Mouse (Mus musculus): ENCODE results near the gene Abcb4.
A peak's percentile ranks its signal among the peaks of the same experiment; 100 is the strongest.
"Not testable (repeated sequence)": the region's sequence is repeated elsewhere in the genome, so short reads cannot be mapped to it uniquely, and the experiment has no call there.

Abcb4 gene

DNA sequence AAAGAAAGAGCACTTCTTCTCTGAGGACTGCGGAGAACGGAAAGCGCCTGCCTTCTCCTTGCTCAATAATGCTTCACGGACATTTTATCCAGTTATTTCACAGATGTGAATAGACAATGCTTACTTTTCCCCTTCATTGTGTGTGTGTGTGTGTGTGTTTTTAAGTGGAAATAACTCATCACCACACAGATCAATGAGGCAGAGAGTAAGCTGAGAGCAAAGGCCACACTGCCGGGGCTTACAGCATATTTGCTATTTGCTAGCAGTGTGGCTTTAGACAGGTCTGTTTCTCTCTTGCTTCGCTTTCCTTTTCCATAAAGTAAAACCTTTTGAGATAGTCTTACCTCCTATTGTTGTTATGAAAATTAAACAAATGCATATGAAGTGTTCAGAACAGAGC lies 11.0 kb downstream of the Abcb4 start:
- no peak for DNase-seq (ENCODE audit: low read depth, low spot score)

DNA sequence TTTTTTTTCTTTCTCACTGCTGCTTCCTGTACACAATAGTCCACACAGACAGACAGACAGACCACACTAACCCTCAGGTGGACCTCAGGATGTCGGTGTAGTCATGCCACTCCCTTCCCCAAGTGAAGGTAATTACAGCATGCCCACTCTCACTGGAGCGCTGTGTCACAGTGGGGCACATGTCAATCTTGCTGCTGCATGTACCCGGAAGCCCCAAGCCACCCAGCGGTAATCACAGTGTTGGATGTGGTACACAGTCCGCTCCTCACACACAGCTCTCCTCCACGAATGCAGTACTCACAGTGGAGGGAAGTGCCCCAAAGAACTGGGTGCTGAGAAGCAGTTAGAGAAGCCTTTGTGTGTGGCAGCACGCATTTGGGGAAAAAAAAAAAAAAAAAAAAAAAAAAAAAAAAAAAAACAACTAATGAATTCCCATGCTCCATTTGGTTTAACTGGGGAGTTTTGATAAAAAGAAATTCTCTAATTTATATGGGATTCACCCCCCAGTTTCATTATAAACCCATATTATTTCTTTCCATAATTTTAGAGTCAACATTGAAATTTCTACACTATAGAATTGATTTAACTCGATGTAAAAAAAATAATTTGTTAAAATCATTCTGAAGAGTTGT lies 18.2 kb downstream of the Abcb4 start:
- no peak for DNase-seq (ENCODE audit: low read depth, low spot score)

DNA sequence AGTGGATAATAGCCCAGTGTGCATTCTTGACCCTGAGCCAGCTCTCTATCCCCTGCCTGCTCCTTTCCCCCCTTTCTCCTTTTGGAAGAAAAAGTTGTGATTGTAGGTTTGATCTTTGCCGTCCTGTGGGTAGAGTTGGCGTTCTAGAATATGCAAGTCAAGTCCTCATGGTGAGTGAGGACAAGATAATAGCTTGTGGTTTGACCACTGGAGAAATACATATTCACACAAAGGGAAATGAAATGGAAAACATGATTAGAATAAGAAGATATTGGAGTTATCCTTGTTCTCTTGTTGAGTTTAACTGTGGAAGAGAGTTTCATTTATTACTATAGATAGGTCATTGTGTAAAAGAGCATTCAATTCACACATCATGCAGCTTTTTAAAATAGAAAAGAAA lies 22.9 kb downstream of the Abcb4 start:
- DNase-seq (ENCODE audit: low read depth, low spot score): no peak

DNA sequence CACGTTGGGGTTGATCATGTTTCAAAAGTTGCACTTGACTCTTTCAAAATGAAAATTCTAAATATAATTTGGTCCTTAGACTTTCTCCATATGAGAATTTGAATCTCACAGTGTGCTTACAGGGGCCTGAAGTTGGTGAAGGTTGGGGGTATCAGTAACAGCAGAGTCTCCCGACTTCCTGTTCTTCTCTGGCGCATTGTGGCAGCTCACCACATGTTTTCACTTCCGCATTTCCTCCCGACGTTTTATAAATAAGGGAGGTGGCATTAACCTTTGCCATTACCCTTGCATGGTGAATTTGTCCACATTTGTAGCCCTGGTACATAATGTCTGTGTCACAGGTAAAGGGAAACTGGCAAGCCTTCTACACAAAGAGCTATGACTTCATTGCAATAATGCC lies 23.6 kb downstream of the Abcb4 start:
- DNase-seq (ENCODE audit: low read depth, low spot score): no peak

DNA sequence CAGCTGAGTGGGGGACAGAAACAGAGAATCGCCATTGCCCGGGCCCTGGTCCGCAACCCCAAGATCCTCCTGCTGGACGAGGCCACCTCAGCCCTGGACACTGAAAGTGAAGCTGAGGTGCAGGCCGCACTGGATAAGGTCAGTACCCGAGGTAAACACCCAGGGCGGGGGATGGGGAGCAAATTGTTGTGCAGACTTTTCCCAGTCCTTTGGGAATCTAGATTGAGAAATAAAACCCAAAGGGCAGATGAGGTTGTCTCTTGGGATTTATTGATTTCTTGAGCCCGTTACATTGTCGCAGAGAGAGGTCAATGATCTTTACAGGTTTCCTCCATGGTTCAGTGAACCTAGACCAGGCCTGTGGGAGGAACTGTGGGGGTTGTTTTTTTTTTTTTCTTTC lies 34.9 kb downstream of the Abcb4 start:
- no peak for DNase-seq (ENCODE audit: low read depth, low spot score)

DNA sequence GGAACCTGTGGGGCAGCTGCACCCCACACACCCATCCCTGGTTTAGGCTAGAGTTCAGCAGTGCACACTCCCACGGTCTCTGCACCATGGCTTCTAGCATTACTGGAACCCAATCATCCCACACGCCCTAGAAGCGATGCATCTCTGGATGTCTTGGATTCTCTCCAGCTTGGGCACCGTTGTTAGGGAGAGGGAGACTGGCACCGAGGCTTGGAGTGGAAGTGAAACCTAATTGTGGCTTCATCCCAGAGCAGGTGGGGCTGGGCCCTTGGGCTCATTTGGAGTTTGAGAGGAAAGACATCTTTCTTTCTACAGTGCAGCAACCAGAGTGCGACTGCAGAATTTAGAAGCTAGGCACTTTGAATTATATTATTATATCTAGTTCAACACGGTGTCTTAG lies 44.4 kb downstream of the Abcb4 start:
- DNase-seq (ENCODE audit: low read depth, low spot score): no peak

DNA sequence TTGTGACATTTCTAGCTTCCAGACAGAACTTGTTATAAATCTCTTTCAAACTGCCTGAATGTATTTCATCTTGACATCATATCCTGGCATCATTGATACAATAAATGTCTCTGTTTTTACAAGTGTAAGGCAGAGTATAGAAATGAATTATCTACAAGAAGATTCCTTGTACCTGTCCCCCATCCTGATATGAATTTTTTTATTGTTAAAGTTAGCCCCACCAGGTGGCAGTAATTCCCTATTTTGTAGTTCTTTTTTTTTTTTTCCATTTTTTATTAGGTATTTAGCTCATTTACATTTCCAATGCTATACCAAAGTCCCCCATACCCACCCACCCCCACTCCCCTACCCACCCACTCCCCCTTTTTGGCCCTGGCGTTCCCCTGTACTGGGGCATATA lies 47.7 kb downstream of the Abcb4 start:
- not testable (repeated sequence) for DNase-seq (ENCODE audit: low read depth, low spot score)

DNA sequence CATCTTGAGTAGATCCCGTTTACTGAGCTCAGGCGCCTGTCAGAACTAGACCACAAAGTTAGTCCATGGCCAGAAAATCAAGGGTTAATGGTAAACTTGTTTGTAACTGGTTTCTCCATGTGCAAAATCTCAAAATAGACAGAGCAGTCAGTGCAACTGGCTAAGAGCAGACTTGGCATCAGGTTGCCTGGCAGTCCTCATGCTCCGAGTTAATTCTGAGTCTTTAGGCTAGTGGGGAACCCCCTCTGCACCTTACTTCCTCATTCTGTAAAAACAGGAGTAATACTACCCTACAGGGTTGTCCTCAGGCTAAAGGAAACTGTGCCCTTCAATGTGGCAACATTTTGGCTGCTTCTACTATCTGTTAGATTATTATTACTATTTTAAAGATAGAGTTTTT lies 50.3 kb downstream of the Abcb4 start:
- DNase-seq (ENCODE audit: low read depth, low spot score): no peak

DNA sequence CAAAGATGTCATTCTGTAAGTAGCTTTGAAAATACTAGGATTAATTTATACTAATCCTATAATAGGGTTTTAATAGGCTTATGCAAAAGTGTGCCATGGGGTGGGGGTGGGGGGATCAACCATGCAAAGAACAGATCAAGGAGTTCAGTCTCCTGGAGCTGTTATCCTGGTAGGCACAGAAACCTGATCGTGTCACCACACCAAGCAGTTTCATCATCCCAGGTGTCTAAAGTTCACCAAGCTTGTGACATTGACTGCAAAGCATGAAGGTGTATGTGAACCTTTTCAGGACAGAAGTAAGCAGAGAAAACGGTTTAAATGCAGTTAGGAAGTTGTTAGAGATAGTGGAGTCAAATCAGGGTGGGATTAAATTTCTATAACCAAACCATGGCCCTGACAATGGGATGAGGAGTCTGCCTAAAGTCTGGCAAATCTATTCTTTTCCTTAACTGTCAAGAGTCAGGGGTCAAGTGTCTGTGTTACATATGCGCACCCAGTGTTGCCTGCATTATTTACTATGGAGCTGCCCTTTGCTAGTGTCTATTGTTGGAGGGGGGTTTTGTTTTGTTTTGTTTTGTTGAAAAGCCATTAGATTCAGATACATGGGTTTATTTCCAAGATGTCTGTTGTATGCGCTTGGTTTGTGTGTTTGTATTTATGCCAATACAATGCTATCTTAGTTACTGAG lies 54.0 kb downstream of the Abcb4 start:
- no peak for DNase-seq (ENCODE audit: low read depth, low spot score)

DNA sequence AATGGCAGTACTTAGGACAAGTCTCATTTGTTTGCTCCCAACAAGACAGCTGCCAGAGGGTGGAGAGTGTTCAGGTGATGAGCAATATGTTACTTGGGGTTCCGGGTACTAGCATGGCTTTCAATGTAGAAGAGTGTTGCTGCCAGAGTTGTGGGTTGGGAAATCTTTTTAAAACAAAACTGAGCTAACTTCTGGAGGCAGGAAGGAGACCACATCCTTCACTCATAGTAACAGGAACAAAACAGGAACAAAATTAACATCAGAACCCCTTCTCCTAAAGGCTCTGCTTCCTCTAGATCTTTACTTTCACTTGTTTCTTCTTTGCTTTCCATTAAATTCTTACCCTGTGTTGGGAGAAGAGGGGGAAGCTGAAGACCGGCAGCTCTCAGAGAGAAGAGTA lies 60.1 kb downstream of the Abcb4 start:
- no peak for DNase-seq (ENCODE audit: low read depth, low spot score)

DNA sequence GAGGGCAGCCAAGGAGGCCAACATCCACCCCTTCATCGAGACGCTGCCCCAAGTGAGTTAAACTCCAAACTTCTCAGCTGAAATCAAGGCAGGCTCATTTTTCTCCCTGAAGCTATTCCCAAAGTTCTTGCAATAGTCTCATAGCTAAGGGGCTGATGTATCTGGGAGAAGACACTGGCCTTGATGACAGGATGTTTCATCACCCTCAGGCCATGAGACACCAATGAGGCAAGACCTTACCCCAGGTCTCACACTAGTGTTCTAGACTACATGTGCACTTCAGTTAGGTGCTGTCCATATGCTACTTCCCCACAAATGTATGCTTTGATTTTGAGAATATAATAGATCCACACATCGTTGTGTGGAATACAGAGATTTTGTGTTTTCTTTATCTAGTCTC lies 62.0 kb downstream of the Abcb4 start:
- DNase-seq (ENCODE audit: low read depth, low spot score): no peak

DNA sequence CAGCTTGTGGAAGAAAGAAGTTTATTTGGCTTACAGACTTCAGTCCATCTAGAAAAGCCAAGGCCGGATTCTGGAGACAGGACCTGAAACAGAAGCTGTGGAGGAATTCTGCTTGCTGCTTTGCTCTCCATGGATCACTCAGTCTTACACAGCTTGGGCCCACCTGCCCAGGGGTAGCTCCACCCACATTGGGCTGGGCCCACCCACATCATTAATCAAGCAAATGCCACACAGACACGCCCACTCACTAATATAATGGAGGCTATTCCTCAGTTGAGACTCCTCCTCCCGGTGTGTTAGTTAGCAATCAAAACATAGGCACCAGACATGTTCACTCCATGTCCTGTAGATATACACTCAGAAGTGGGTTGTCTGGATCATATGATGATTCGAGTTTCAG lies 67.0 kb downstream of the Abcb4 start:
- no peak for DNase-seq (ENCODE audit: low read depth, low spot score)

DNA sequence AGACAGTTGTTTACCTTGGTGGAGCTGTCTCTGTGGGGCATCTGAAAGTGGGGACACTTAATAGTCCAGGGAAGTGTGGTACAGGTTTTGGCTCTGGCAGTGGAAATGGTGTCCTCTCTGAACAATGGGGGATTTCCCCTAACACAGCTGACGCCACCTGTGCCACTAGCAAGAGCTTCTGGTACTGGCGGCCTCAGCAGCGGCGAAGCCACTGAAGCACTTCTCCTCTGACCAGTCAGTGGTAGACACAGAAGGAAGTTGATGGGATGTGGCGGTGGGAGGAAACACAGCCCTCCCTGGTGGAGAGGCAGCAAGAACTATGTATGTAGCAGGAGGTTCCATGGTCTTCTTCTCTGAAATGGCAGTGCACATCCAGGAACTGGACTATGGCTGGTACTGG lies 71.0 kb downstream of the Abcb4 start:
- DNase-seq (ENCODE audit: low read depth, low spot score): no peak

DNA sequence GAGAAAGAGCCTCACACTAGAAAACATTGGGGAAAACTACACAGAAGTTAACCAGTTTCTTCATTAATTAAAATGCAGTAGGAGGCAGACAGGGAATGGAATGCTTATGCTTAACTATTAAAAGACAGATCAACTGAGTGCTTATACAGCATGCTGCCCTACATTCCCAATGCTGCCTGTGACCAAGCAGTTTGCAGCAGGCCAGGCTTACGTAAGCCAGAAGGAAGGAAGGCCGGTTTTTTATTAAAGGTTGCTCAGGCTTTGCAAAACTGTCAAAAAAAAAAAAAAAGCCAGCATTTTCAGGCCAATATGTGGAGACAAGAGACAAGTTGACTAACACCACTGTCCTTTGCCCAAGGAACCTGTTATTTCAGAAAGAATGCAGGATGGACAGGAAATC lies 77.2 kb downstream of the Abcb4 start:
- no peak for DNase-seq (ENCODE audit: low read depth, low spot score)

DNA sequence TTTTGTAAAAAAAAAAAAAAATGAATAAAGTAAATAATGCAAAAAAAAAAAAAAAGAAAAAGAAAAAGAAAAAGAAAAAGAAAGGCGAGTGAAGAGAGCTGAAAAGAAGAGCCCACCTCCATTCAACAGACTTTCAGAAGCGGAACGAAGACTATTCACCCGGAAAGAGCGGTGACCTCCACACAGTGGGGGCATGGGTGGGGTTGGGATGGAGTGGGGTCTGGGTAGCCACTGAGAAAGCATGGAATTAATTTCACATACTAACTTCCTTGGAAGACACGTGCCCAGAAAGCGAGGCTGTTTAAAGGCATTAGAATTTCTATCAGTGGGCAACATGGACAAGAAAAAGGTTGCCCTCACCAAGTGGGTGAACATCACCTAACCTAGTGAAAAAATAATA lies 78.8 kb downstream of the Abcb4 start:
- DNase-seq (ENCODE audit: low read depth, low spot score): no peak

DNA sequence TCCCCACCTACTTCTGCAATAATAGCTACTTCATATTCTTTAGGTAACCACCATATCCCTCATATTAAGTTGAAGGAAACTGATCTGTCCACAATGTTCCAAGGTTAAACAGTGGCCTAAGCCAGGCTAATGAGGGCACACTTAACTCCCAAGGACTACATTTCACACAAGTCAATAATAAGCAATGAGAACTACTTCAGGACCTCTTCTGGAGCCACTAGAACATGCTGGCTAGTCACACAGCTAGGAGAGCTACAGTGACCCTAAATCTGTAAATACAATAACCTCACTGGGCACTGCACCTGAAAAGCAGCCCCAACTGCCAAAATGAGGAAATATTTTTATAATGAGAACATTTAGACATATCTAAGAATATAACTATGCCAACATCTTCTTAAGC lies 81.2 kb downstream of the Abcb4 start:
- no peak for DNase-seq (ENCODE audit: low read depth, low spot score)

DNA sequence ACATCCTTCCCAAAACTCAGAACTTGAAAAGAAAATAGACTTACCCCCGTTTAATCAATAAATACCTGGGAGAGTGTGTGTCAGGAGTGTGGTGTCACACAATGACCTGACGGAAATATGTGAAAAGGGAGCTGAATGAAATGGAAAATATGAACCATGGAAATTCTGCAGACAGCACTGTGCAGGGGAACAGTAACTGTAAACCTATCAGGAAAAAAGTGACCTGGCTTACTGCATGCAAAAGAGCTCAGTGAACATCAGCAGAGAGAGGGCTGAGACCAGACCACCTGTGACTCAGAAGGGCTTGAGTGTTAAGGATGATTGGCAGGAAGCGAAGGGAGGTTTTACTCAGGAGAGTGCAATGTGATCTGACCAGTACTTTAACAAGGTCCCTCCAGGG lies 92.0 kb downstream of the Abcb4 start:
- DNase-seq (ENCODE audit: low read depth, low spot score): no peak

DNA sequence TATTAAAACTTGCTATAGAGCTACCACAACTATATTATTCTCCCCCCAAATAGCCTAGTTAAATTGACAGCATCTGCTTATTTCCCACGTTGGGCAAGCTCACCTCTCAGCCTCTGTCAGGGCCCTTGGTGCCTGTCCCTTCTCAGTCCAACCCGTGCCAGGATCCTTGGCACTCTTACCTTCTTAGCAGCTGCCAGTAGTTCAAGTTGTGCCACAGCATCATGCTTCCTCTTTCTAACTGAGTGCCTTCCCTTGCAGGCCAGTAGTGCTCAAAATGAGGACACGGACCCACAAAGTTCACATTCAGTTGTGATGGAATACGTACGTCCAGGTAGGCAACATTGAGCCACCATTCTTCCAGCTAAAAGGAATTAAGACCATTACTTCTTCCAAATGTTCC lies 94.4 kb downstream of the Abcb4 start:
- no peak for DNase-seq (ENCODE audit: low read depth, low spot score)

DNA sequence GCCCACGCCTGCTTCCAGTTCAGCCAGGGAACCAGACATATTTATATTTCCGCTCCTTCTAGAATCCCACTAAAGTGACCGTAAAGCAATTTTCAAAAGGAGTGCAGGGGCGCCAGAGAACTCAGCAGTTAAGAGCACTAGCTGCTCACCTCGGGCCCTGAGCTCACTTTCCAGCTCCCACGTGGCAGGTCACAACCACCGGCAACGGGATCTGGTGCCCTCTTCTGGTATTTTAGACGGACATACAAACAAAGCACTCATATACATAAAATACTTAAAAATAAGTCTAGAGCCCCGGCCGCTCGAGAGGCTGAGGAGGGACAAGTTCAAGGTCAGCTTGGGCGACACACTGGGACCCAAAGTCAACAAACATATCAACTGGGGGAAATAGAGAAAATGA lies 97.0 kb downstream of the Abcb4 start:
- peak; percentile 77 for DNase-seq (ENCODE audit: low read depth, low spot score)

DNA sequence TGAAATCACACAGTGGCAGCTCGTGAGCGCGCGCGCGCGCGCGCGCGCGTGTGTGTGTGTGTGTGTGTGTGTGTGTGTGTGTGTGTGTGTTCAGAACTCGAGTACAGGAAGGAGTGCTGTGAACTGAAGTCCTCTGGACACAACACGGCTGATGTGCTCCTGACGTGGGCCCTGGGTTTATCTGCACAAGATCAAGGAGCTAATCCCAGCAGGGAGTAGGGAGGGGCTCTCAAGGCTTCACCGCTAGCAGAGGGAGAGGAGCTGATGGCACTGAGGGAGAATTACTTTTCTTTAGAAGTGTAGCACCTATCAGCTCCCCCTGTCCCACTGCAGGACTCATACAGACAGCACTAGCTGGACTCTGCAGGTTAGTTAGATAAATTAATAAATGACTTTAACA lies 98.1 kb downstream of the Abcb4 start:
- peak; percentile 70 for DNase-seq (ENCODE audit: low read depth, low spot score)

DNA sequence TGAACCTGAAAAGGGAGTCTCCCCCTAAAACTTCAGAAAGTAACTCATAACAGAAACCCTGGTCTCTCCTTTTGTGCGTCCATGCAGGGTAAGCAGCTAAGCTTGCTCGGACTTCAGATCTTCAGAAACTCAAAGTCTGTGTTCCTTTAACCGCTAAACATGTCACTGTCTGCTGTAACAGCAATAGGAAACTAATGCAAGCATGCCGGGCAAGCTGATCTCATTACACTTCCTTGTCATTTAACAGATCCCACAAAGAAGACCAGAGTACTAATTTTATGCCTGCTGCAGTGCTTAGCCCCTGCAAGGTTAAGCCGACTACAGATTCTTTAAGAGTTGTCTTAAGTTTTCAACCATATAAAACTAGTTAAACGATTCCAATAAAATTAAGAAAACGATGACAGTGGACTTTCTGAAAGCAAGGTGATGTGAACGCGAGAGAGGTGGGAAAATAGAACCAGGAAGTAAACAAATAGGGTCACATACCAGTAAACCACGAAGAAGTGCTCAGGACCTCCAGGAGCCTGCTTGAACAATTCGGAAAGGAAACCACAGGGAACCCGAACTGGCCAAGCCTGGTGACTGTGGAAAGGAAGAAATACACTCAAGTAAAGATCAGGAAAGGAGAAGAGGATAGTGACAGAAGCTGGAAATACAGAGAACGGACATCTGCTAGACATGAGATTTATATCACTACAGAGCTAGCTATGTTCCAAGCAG lies 102.6 kb downstream of the Abcb4 start:
- no peak for DNase-seq (ENCODE audit: low read depth, low spot score)

DNA sequence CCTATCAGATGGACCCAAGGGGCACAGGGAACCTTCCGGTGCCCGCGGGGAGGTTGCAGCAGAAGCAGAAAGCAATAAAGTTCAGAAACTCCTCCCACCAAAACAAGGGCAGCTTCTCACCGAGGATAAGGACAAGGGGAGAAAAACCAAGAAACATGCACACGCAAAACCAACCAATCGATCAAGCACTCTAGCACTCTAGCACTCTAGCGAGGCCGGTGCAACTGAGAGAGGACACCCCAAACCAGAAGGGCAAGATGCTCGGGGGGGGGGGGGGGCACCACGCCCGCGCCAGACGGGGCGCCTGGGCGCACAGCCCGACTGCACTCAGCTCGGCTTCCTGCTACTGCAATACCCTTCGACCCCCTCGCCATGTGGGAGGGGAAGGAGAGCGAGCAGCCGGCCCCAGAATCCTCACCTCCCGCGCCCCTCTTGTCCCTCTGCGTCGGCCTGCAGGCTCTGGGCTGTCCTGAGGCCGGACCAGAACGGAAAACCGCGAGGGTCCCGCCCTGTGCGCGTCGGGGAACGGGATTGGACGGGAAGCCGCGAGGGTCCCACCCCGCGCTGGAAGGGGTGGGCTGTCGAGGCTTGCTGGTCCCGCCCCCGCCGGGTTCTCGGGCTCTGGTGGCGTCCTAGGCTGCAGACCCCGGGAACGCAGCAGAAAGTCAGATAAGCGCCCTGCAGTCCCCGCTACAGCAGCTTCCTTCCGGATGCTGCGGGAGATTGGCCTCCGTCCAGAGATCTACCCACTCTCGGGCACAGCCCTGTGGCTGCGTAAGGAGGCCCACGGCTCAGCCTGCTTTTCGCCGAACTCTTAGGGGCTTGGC lies 103.4 kb downstream of the Abcb4 start, which contains the start of gene Crot:
Gene Crot, minus strand, starts transcription at position 639 of the 827 bp plus-strand sequence.
- DNase-seq (ENCODE audit: low read depth, low spot score): peak; percentile 89
